Mouse (Mus musculus) limb, embryonic 15.5 days (tissue): ENCODE measurements at regions not wholly inside any gene's neighbourhood (a gene's known extent, or its start where the extent isn't known, plus 50 kb on each side); places are given as distances from the start of the nearest gene placed in this dataset.
A peak's percentile ranks its signal among the peaks of the same experiment; 100 is the strongest.

Experiments
- ATAC-seq: fragments of 200-750 bp; cut with Nextera tagmentation; 2 replicates; pipeline ENCODE4 v1.8.0; 2017; ENCODE audit warnings: low read depth, moderate TSS enrichment; ENCODE audit not compliant: insufficient number of reproducible peaks, low FRiP score, low TSS enrichment
- H3K27ac ChIP-seq: fragments of 300-500 bp; sonication (generic); 2 replicates; pipeline ENCODE4 v1.5.1; 2015; ENCODE audit warnings: moderate library complexity, mild to moderate bottlenecking, inconsistent platforms
- H3K27me3 ChIP-seq: fragments of 300-500 bp; sonication (generic); 2 replicates; pipeline ENCODE4 v1.6.1; 2015; ENCODE audit warnings: inconsistent platforms
- H3K36me3 ChIP-seq: fragments of 300-500 bp; sonication (generic); 2 replicates; pipeline ENCODE4 v1.6.1; 2015; ENCODE audit warnings: inconsistent platforms
- H3K4me1 ChIP-seq: fragments of 300-500 bp; sonication (generic); 2 replicates; pipeline ENCODE4 v1.6.1; 2015; ENCODE audit warnings: inconsistent platforms
- H3K4me2 ChIP-seq: fragments of 300-500 bp; sonication (generic); 2 replicates; pipeline ENCODE4 v1.6.1; 2015; ENCODE audit warnings: mild to moderate bottlenecking, inconsistent platforms
- H3K4me3 ChIP-seq: fragments of 300-500 bp; sonication (generic); 2 replicates; pipeline ENCODE4 v1.5.1; 2015; ENCODE audit warnings: mild to moderate bottlenecking, inconsistent platforms
- H3K9ac ChIP-seq: fragments of 300-500 bp; sonication (generic); 2 replicates; pipeline ENCODE4 v1.6.1; 2015; ENCODE audit warnings: inconsistent platforms
- H3K9me3 ChIP-seq: fragments of 300-500 bp; sonication (generic); 2 replicates; pipeline ENCODE4 v1.6.1; 2016; ENCODE audit warnings: inconsistent platforms
- WGBS: fragments of 180-500 bp; shearing (Covaris S2); methylation state at CpG from one replicate; pipeline ENCODE4 v1.1.7; 2015; 5-methylcytosine and 5-hydroxymethylcytosine counted together

GRCm38 (mm10) chr2:173334856-173335595, 58.7 kb upstream of the Pmepa1 start:
- no peaks in the 10 kb centered on the region for H3K36me3 ChIP-seq
- peak overlapping the region; percentile 73 for H3K27ac ChIP-seq
- no peak overlapping the region for H3K4me3 ChIP-seq
- 26% methylated on average over 15 of the region's 15 CpGs for WGBS
- no peak overlapping the region for H3K4me2 ChIP-seq
- ATAC-seq, result no peak
- peaks cover 59% of the 10 kb centered on the region for H3K4me1 ChIP-seq
- H3K9ac ChIP-seq, result no peak overlapping the region
- no peaks in the 10 kb centered on the region for H3K27me3 ChIP-seq
- no peaks in the 10 kb centered on the region for H3K9me3 ChIP-seq

- 9% methylated on average over 10 of the region's 10 CpGs for WGBS
- Histone ChIP-seq H3K27ac (peak overlapping the region; percentile 73), H3K9ac (no peak overlapping the region), H3K4me3 (no peak overlapping the region), H3K9me3 (no peaks in the 10 kb centered on the region), H3K27me3 (no peaks in the 10 kb centered on the region), H3K4me1 (peaks cover 67% of the 10 kb centered on the region), H3K36me3 (no peaks in the 10 kb centered on the region), H3K4me2 (0 out of 2 replicates have a peak overlapping the region, but pooled peaks have one; percentile 14)
- peak; percentile 25; the same call in 1 of the 2 replicates for ATAC-seq
Observed at GRCm38 (mm10) chr2:173335859-173336258, 59.5 kb upstream of the Pmepa1 start.

- Histone ChIP-seq H3K4me1 (peaks cover 79% of the 10 kb centered on the region), H3K27ac (peak overlapping the region; percentile 73)
- WGBS, result 27% methylated on average over 5 of the region's 5 CpGs
Observed at GRCm38 (mm10) chr2:173337666-173338065, 61.3 kb upstream of the Pmepa1 start.

GRCm38 (mm10) chr2:173338671-173339070, 62.3 kb upstream of the Pmepa1 start:
- Histone ChIP-seq H3K36me3 (no peaks in the 10 kb centered on the region), H3K9ac (no peak overlapping the region), H3K27ac (0 out of 2 replicates have a peak overlapping the region, but pooled peaks have one; percentile 69), H3K4me3 (no peak overlapping the region), H3K4me1 (peaks cover 89% of the 10 kb centered on the region), H3K27me3 (no peaks in the 10 kb centered on the region), H3K4me2 (no peak overlapping the region), H3K9me3 (no peaks in the 10 kb centered on the region)
- ATAC-seq, result 0 out of 2 replicates have a peak, but pooled peaks have one; percentile 12
- 26% methylated on average over 5 of the region's 5 CpGs for WGBS

More at GRCm38 (mm10) chr2:173337666-173338065, 61.3 kb upstream of the Pmepa1 start:
- Histone ChIP-seq H3K4me3 (no peak overlapping the region), H3K36me3 (no peaks in the 10 kb centered on the region), H3K9me3 (no peaks in the 10 kb centered on the region), H3K4me2 (no peak overlapping the region), H3K9ac (no peak overlapping the region), H3K27me3 (no peaks in the 10 kb centered on the region)
- ATAC-seq, result no peak

GRCm38 (mm10) chr2:173339211-173339610, 62.9 kb upstream of the Pmepa1 start:
- peak overlapping the region; percentile 69 for H3K27ac ChIP-seq
- H3K4me3 ChIP-seq, result no peak overlapping the region
- H3K9me3 ChIP-seq, result no peaks in the 10 kb centered on the region
- no peak overlapping the region for H3K9ac ChIP-seq
- ATAC-seq, result no peak
- WGBS, result 39% methylated on average over 3 of the region's 3 CpGs
- no peaks in the 10 kb centered on the region for H3K36me3 ChIP-seq
- no peak overlapping the region for H3K4me2 ChIP-seq
- peaks cover 86% of the 10 kb centered on the region for H3K4me1 ChIP-seq
- no peaks in the 10 kb centered on the region for H3K27me3 ChIP-seq

DNA sequence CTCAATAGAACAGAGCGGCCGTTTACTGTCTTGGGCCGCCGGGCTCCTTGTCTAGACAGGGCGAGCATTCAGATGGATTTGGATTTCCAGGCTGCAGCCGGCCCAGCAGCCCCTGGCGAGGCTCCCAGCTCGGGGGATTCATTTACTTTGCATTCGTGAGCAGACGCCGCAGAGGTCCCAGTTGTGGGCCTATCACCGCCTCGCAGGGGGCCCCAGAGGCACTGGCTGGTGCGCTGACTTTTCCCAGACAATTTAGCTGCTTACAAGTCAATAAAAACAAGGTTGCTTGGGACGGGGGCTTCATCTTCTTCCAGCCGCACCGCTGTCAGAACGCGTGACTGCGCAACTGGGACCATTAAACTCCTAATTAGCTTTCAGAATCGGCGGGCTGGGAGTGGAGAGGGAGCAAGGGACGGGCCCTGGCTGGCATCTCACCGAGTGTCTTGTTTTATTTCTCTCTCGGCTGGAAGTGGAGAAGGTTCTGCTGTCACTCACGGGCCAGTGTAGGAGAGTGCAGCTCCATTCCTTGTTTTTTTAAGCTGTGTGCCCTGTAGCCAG, 63.8 kb upstream of the Pmepa1 start:
- Histone ChIP-seq H3K9ac (no peak overlapping the region), H3K27me3 (no peaks in the 10 kb centered on the region), H3K4me2 (peak overlapping the region; percentile 44), H3K9me3 (no peaks in the 10 kb centered on the region), H3K27ac (peak overlapping the region; percentile 69), H3K4me1 (peaks cover 78% of the 10 kb centered on the region), H3K4me3 (0 out of 2 replicates have a peak overlapping the region, but pooled peaks have one; percentile 19), H3K36me3 (no peaks in the 10 kb centered on the region)
- ATAC-seq, result peak; percentile 50; the same call in 1 of the 2 replicates
- 4% methylated on average over 26 of the region's 26 CpGs for WGBS

DNA sequence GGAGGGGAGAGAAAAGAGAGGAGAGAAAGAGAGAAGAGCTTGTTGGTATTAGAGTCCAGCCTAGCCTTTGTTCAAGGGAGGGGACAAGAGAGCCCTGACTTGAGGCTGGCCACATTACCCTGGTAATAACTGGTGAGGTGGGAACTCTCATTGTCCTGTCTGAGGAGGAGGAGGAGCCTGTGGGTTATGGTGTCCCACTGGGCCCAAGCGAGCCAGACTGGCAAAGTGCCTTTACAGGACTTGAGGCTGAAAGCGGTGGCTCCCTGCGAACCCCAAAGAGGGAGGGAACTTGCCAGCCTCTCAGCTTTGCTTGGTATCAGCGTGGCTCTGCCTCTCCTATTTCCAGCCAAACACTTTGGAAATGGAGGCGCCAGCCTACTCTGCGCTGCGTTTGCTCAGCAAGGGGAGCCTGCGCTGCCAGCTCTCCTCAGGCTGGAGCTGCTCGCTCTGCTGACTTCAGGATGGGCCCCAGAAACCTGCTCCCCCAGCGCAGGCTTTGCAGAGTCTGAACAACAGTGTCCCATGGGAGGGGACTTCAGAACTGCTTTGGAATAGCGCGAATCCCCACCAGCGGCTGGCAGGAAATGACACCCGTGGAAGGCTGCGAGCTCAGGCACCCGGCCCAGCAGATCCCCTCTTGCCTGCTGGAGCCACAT, 66.4 kb upstream of the Pmepa1 start:
- H3K4me2 ChIP-seq, result no peak overlapping the region
- no peaks in the 10 kb centered on the region for H3K36me3 ChIP-seq
- ATAC-seq, result no peak
- WGBS, result 36% methylated on average over 16 of the region's 16 CpGs
- H3K27ac ChIP-seq, result peak overlapping the region; percentile 80
- H3K4me1 ChIP-seq, result peaks cover 52% of the 10 kb centered on the region
- no peak overlapping the region for H3K4me3 ChIP-seq
- 0 out of 2 replicates have a peak overlapping the region, but pooled peaks have one; percentile 17 for H3K9ac ChIP-seq
- no peaks in the 10 kb centered on the region for H3K27me3 ChIP-seq
- H3K9me3 ChIP-seq, result no peaks in the 10 kb centered on the region

GRCm38 (mm10) chr2:173343665-173344064, 67.3 kb upstream of the Pmepa1 start:
- Histone ChIP-seq H3K4me2 (no peak overlapping the region), H3K36me3 (no peaks in the 10 kb centered on the region), H3K9me3 (no peaks in the 10 kb centered on the region), H3K4me3 (no peak overlapping the region), H3K27me3 (no peaks in the 10 kb centered on the region), H3K27ac (no peak overlapping the region), H3K9ac (no peak overlapping the region), H3K4me1 (peaks cover 46% of the 10 kb centered on the region)
- no peak for ATAC-seq
- 89% methylated on average over 2 of the region's 2 CpGs for WGBS

DNA sequence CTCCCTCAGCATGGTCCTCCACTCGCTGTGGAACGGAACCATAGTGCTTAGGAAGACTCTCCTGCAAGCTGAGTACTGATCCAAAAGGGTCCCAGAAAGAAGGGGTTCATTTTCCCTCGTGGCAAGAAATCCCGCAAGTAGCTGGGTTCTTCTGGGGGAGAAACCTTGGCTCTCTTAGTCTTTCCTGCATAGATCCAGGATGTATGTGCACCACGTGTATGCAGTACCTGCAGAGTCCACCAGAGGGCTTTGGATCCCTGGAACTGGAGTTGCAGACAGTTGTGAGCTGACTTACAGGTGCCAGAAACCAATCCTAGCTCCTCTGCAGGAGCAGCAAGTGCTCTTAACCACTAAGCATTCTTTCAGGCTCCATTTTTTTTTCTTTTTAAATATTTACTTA, 67.9 kb upstream of the Pmepa1 start:
- H3K4me1 ChIP-seq, result peaks cover 41% of the 10 kb centered on the region
- H3K4me3 ChIP-seq, result no peak overlapping the region
- no peaks in the 10 kb centered on the region for H3K27me3 ChIP-seq
- no peak for ATAC-seq
- no peaks in the 10 kb centered on the region for H3K36me3 ChIP-seq
- no peaks in the 10 kb centered on the region for H3K9me3 ChIP-seq
- H3K9ac ChIP-seq, result no peak overlapping the region
- H3K4me2 ChIP-seq, result no peak overlapping the region
- no peak overlapping the region for H3K27ac ChIP-seq
- 92% methylated on average over 5 of the region's 5 CpGs for WGBS

DNA sequence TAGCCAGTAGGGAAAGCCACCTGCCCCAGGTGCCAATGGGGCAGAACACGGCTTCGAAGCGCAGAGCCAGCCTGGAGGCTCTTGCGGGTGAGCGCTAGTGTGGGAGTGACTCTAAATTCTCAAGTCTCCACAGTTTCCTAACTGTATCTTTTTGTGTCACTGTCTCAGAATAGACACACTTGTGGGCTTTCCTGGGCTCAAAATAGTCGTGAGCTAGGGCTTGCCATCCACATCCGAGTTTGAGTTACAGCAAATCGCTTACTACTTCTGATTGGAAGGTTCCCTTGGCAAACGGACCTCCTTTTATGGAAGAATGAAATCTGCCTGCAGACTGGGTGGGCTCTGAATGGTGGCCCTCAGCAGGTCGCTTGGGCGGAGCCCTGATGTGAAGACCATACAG, 71.0 kb upstream of the Pmepa1 start:
- no peak overlapping the region for H3K9ac ChIP-seq
- H3K36me3 ChIP-seq, result no peaks in the 10 kb centered on the region
- no peak for ATAC-seq
- 65% methylated on average over 11 of the region's 11 CpGs for WGBS
- no peak overlapping the region for H3K4me3 ChIP-seq
- no peak overlapping the region for H3K27ac ChIP-seq
- no peaks in the 10 kb centered on the region for H3K27me3 ChIP-seq
- H3K4me2 ChIP-seq, result no peak overlapping the region
- no peaks in the 10 kb centered on the region for H3K9me3 ChIP-seq
- H3K4me1 ChIP-seq, result peaks cover 43% of the 10 kb centered on the region

DNA sequence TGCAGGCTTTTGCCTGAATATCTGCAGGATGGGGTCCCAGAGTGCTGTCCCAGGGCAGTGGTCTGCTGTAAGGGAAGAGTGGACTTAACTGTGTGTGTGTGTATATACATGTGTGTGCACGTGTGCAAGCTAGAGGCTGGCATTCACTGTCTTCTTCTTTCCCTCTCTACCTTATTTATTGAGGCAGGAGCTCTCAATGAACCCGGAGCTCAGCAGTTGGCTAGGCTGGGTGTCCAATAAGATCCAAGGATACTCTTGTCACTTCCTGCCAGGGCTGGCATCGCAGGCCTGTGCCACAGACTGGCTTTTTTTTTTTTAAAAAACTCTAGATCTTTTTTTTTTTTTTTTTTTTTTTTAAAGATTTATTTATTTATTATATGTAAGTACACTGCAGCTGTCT, 72.4 kb upstream of the Pmepa1 start:
- H3K36me3 ChIP-seq, result no peaks in the 10 kb centered on the region
- peaks cover 44% of the 10 kb centered on the region for H3K4me1 ChIP-seq
- ATAC-seq, result no peak
- 80% methylated on average over 3 of the region's 3 CpGs for WGBS
- H3K27me3 ChIP-seq, result no peaks in the 10 kb centered on the region
- no peaks in the 10 kb centered on the region for H3K9me3 ChIP-seq
- no peak overlapping the region for H3K27ac ChIP-seq
- H3K9ac ChIP-seq, result no peak overlapping the region
- H3K4me3 ChIP-seq, result no peak overlapping the region
- H3K4me2 ChIP-seq, result no peak overlapping the region

DNA sequence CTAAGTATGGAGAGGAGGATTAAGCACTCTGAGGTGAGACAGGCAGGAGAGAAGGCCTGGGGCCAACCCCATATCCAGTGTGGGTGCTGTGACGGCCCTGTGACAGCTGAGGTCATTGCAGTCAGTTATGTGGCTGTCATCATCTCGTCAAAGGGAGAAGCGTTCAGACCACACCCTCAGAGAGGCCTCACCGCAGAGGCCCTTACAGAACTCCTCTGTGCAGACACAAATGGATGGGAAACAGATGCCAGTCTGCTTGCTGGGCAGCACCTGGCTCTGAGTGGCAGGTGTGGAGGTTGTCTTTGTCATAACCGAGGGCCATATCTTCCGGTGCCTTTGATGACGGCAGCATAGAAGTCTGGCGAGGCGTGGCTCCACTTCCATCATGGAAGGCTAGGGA, 73.2 kb upstream of the Pmepa1 start:
- no peak for ATAC-seq
- Histone ChIP-seq H3K4me1 (peaks cover 49% of the 10 kb centered on the region), H3K9ac (no peak overlapping the region), H3K4me3 (no peak overlapping the region), H3K36me3 (no peaks in the 10 kb centered on the region), H3K27me3 (no peaks in the 10 kb centered on the region), H3K9me3 (no peaks in the 10 kb centered on the region), H3K27ac (no peak overlapping the region), H3K4me2 (no peak overlapping the region)
- WGBS, result 54% methylated on average over 9 of the region's 9 CpGs
